Mouse (Mus musculus) naive thymus-derived CD4-positive, alpha-beta T cell, adult 5 months (primary cell): ENCODE measurements around the gene Fsd1l. TPM values are rescaled to one million over a fixed set of nuclear protein-coding genes. Genes with fewer than 3 reads are reported as not detected.

Experiments
- polyA plus RNA-seq: library from polyadenylated mRNA; unstranded; fragments of 100-300 nt; shearing (Covaris generic); gene quantifications from one replicate; pipeline ENCODE4 v1.2.1, GENCODE M21; 2017

The Fsd1l gene
- polyA plus RNA-seq = 0.30 TPM

GRCm38 (mm10) chr4:53631316-53632010, at the start of gene Fsd1l:
Fsd1l (plus strand) TSS chr4:53631471.

GRCm38 (mm10) chr4:53713704-53714050, 82.4 kb downstream of the Fsd1l start, which contains the start of gene Fktn:
Fktn (plus strand) TSS chr4:53713998.

Other genes starting within 250 kb of the Fsd1l start
- gene Slc44a1, start 191.1 kb upstream of the Fsd1l start, polyA plus RNA-seq = 25.8 TPM
- 2.2 TPM for gene Fktn, start 82.5 kb downstream of the Fsd1l start, polyA plus RNA-seq
- not detected for gene Tal2, start 148.2 kb downstream of the Fsd1l start, polyA plus RNA-seq
- gene Tmem38b, start 194.6 kb downstream of the Fsd1l start, polyA plus RNA-seq = 2.2 TPM